24 mouse cellular contexts compared by ENCODE assay signal in genomic region chr5:43530886-43531285, GRCm38 (mm10). TPM values are rescaled to one million over a fixed set of nuclear protein-coding genes. Genes with fewer than 3 reads are reported as not detected.
A peak's percentile ranks its signal among the peaks of the same experiment; 100 is the strongest.
DNase-seq lines count a peak whose midpoint lies in the region; ATAC-seq and TF ChIP-seq lines count a peak whose summit lies in the region.
"Had no signal": no experiment of that assay in that cellular context is flagged by ENCODE, and none has a peak within 500 bp of the region (broad histone marks: within the 10 kb centered on the region; RNA-seq: fewer than 3 reads in every experiment).

No protein-coding gene starts in this region.

- no peak for TF ChIP-seq EP300 in stomach, postnatal 0 days (optimal IDR thresholded peaks at IDR 0.05)

- ATAC-seq in heart, embryonic 11.5 days (replicated peaks; ENCODE audit: insufficient number of reproducible peaks, low FRiP score, low TSS enrichment), result no peak
- ATAC-seq in limb, embryonic 13.5 days (ENCODE audit: low FRiP score, low read depth), result peak; percentile 48; the same call in 1 of the 2 replicates
- no peak for ATAC-seq in stomach, postnatal 0 days (ENCODE audit: low FRiP score, low TSS enrichment)
- ATAC-seq: forebrain, embryonic 14.5 days; forebrain, embryonic 16.5 days had no signal

- no peaks in the 10 kb centered on the region for H3K27me3 ChIP-seq in heart, embryonic 11.5 days (ENCODE audit: control insufficient read depth, insufficient read depth, low read length)
- H3K27me3 ChIP-seq in limb, embryonic 13.5 days, result no peaks in the 10 kb centered on the region
- H3K27me3 ChIP-seq in limb, embryonic 10.5 days (ENCODE audit: low read depth, poor library complexity, severe bottlenecking), result no peaks in the 10 kb centered on the region
- no peaks in the 10 kb centered on the region for H3K27me3 ChIP-seq in stomach, postnatal 0 days (ENCODE audit: control insufficient read depth, insufficient read depth, low read length)
- H3K27me3 ChIP-seq: embryonic facial prominence, embryonic 15.5 days; forebrain, embryonic 12.5 days had no signal

- H3K4me2 ChIP-seq in heart, embryonic 11.5 days, result no peak overlapping the region
- no peak overlapping the region for H3K4me2 ChIP-seq in limb, embryonic 13.5 days (replicated peaks)
- no peak overlapping the region for H3K4me2 ChIP-seq in stomach, postnatal 0 days (replicated peaks; ENCODE audit: low read depth)
- H3K4me2 ChIP-seq: embryonic facial prominence, embryonic 13.5 days; embryonic facial prominence, embryonic 15.5 days; forebrain, embryonic 12.5 days had no signal

- H3K4me3 ChIP-seq in heart, embryonic 11.5 days (ENCODE audit: low read depth, low read length), result no peak overlapping the region
- H3K4me3 ChIP-seq in limb, embryonic 13.5 days, result no peak overlapping the region
- H3K4me3 ChIP-seq in limb, embryonic 10.5 days, result no peak overlapping the region
- no peak overlapping the region for H3K4me3 ChIP-seq in stomach, postnatal 0 days (ENCODE audit: low read depth, low read length)
- H3K4me3 ChIP-seq: embryonic facial prominence, embryonic 13.5 days; embryonic facial prominence, embryonic 15.5 days; erythroblast, embryonic 14.5 days; forebrain, embryonic 10.5 days; forebrain, embryonic 12.5 days had no signal

- no peak overlapping the region for H3K9ac ChIP-seq in heart, embryonic 11.5 days (ENCODE audit: low read depth, low read length)
- no peak overlapping the region for H3K9ac ChIP-seq in limb, embryonic 13.5 days
- H3K9ac ChIP-seq in stomach, postnatal 0 days (ENCODE audit: low read length), result no peak overlapping the region
- H3K9ac ChIP-seq: embryonic facial prominence, embryonic 13.5 days; embryonic facial prominence, embryonic 15.5 days; forebrain, embryonic 12.5 days had no signal

- no peaks in the 10 kb centered on the region for H3K36me3 ChIP-seq in heart, embryonic 11.5 days (ENCODE audit: control insufficient read depth, insufficient read depth, low read length)
- no peaks in the 10 kb centered on the region for H3K36me3 ChIP-seq in limb, embryonic 13.5 days
- no peaks in the 10 kb centered on the region for H3K36me3 ChIP-seq in limb, embryonic 10.5 days
- no peaks in the 10 kb centered on the region for H3K36me3 ChIP-seq in stomach, postnatal 0 days (ENCODE audit: control insufficient read depth, insufficient read depth, low read length)
- H3K36me3 ChIP-seq: embryonic facial prominence, embryonic 13.5 days; embryonic facial prominence, embryonic 15.5 days; forebrain, embryonic 10.5 days; forebrain, embryonic 12.5 days had no signal

- H3K9me3 ChIP-seq in heart, embryonic 11.5 days (replicated peaks; ENCODE audit: control insufficient read depth, low read length), result no peaks in the 10 kb centered on the region
- H3K9me3 ChIP-seq in limb, embryonic 13.5 days, result no peaks in the 10 kb centered on the region
- no peaks in the 10 kb centered on the region for H3K9me3 ChIP-seq in limb, embryonic 10.5 days (replicated peaks)
- no peaks in the 10 kb centered on the region for H3K9me3 ChIP-seq in stomach, postnatal 0 days (ENCODE audit: control insufficient read depth, low read length)
- H3K9me3 ChIP-seq: embryonic facial prominence, embryonic 13.5 days; embryonic facial prominence, embryonic 15.5 days; forebrain, embryonic 10.5 days; forebrain, embryonic 12.5 days had no signal

- H3K27ac ChIP-seq in heart, embryonic 11.5 days (ENCODE audit: low read depth, low read length), result no peak overlapping the region
- no peak overlapping the region for H3K27ac ChIP-seq in limb, embryonic 13.5 days
- no peak overlapping the region for H3K27ac ChIP-seq in limb, embryonic 10.5 days
- H3K27ac ChIP-seq in stomach, postnatal 0 days (replicated peaks), result no peak overlapping the region
- H3K27ac ChIP-seq: embryonic facial prominence, embryonic 13.5 days; embryonic facial prominence, embryonic 15.5 days; forebrain, embryonic 10.5 days; forebrain, embryonic 12.5 days had no signal

- 0 out of 2 replicates have a peak, but pooled peaks cover 2% of the 10 kb centered on the region for H3K4me1 ChIP-seq in heart, embryonic 11.5 days (ENCODE audit: control insufficient read depth, insufficient read depth, low read length)
- peaks cover 37% of the 10 kb centered on the region for H3K4me1 ChIP-seq in limb, embryonic 13.5 days
- peaks cover 8% of the 10 kb centered on the region for H3K4me1 ChIP-seq in limb, embryonic 10.5 days
- H3K4me1 ChIP-seq in stomach, postnatal 0 days (replicated peaks; ENCODE audit: control insufficient read depth, insufficient read depth), result no peaks in the 10 kb centered on the region
- H3K4me1 ChIP-seq: forebrain, embryonic 10.5 days; forebrain, embryonic 12.5 days had no signal

- peak; percentile 22 for DNase-seq in heart, adult 11 months
- DNase-seq in limb, embryonic 10.5 days (ENCODE audit: low spot score), result no peak
- peak; percentile 20 for DNase-seq in NIH3T3 (ENCODE audit: low read depth)
- DNase-seq in lung, postnatal 14 days, result no peak
- no peak for DNase-seq in stomach, postnatal 0 days (ENCODE audit: low spot score)
- DNase-seq: adrenal gland, adult 2 months; adrenal gland, postnatal 10 days; adrenal gland, postnatal 25 days; cerebellum, adult 11 months; cerebellum, adult 18-20 months; cerebellum, adult 8-10 months; cerebellum, adult 9-11 months; cerebellum, postnatal 36 days; embryo, embryonic 11 days had no signal

- 79% methylated on average over 1 of the region's 1 CpGs for WGBS in heart, embryonic 11.5 days (ENCODE audit: insufficient replicate concordance)
- 37% methylated on average over 1 of the region's 1 CpGs for WGBS in limb, embryonic 13.5 days
- 93% methylated on average over 1 of the region's 1 CpGs for WGBS in limb, embryonic 10.5 days
- 71% methylated on average over 1 of the region's 1 CpGs for WGBS in stomach, postnatal 0 days

- TF ChIP-seq CTCF in stomach, postnatal 0 days (IDR thresholded peaks at IDR 0.05; ENCODE audit: low read depth), result no peak

RNA-seq across cellular contexts. Expression of gene C1qtnf7, which starts 15.5 kb away (rescaled TPM):
- 3.9 and 5.2 TPM in 2 replicates for polyA plus RNA-seq in heart, embryonic 11.5 days (2014; fragmentation: Nextera tagmentation; extraction: Ambion mirVana)
- polyA plus RNA-seq in limb, embryonic 13.5 days (2015; fragmentation: Nextera tagmentation; extraction: Ambion mirVana), result 10.0 and 10.6 TPM in 2 replicates
- polyA plus RNA-seq in limb, embryonic 10.5 days (2016; fragmentation: Nextera tagmentation; extraction: Ambion mirVana), result 1.3 and 1.6 TPM in 2 replicates
- 15.4 and 20.4 TPM in 2 replicates for polyA plus RNA-seq in stomach, postnatal 0 days (2015; fragmentation: Nextera tagmentation; extraction: Ambion mirVana)
- polyA plus RNA-seq: C2C12; erythroblast, embryonic 14.5 days had no signal

Comparison
In these comparisons a context has a peak if more than half of its experiments do, and no peak if none do; other contexts are left out.
1. DNase-seq: peak in heart, adult 11 months (single experiment) and NIH3T3 (single experiment); none in limb, embryonic 10.5 days (single experiment), lung, postnatal 14 days (single experiment) and stomach, postnatal 0 days (single experiment).